Mouse (Mus musculus) CH12.LX (cell line): Measurements from ENCODE around the gene C5ar1.
"Not testable (repeated sequence)": the region's sequence is repeated elsewhere in the genome, so short reads cannot be mapped to it uniquely, and the experiment has no call there.

ENCODE experiments used
- CHD2 ChIP-seq: IDR thresholded peaks from 2 replicates; pipeline ENCODE4 v1.6.1; 2011; ENCODE audit warnings: low read length, improper control_type of control experiment
- CTCF ChIP-seq, 2 experiments: IDR thresholded peaks in 1 of 2; conservative IDR thresholded peaks in 1 of 2; 2 replicates each; pipeline ENCODE4 v1.5.1; 2011 to 2012; ENCODE audit warnings: low read depth in 2 of 2, low read length in 2 of 2, improper control_type of control experiment in 1 of 2, inconsistent platforms in 1 of 2, mild to moderate bottlenecking in 1 of 2, moderate library complexity in 1 of 2
- KAT2A ChIP-seq: IDR thresholded peaks from 2 replicates; pipeline ENCODE4 v1.6.1; 2012; ENCODE audit warnings: low read length, improper control_type of control experiment, inconsistent platforms; ENCODE audit not compliant: insufficient replicate concordance
- MAX ChIP-seq: IDR thresholded peaks from 2 replicates; pipeline ENCODE4 v1.6.1; 2011; ENCODE audit warnings: low read length, improper control_type of control experiment
- NELFE ChIP-seq: IDR thresholded peaks from 2 replicates; pipeline ENCODE4 v1.6.1; 2011; ENCODE audit warnings: low read depth, low read length, improper control_type of control experiment
- POLR2A ChIP-seq: IDR thresholded peaks from 2 replicates; pipeline ENCODE4 v1.6.1; 2011; ENCODE audit warnings: low read depth, mild to moderate bottlenecking, improper control_type of control experiment, low read length
- POLR2AphosphoS2 ChIP-seq: IDR thresholded peaks from 2 replicates; pipeline ENCODE4 v1.6.1; 2011; ENCODE audit warnings: low read depth, low read length, improper control_type of control experiment
- SIN3A ChIP-seq: IDR thresholded peaks from 2 replicates; pipeline ENCODE4 v1.6.1; 2012; ENCODE audit warnings: low read length, improper control_type of control experiment, inconsistent platforms
- TBP ChIP-seq: conservative IDR thresholded peaks from 2 replicates; pipeline ENCODE4 v1.6.1; 2011; ENCODE audit warnings: low read depth, low read length, improper control_type of control experiment
- UBTF ChIP-seq: IDR thresholded peaks from 2 replicates; pipeline ENCODE4 v1.6.1; 2012; ENCODE audit warnings: low read depth, mild to moderate bottlenecking, inconsistent platforms, low read length, improper control_type of control experiment, moderate library complexity
- USF1 ChIP-seq: IDR thresholded peaks from 2 replicates; pipeline ENCODE4 v1.6.1; 2014; ENCODE audit warnings: low read depth, mild to moderate bottlenecking, inconsistent platforms, low read length, improper control_type of control experiment
- ZNF384 ChIP-seq: IDR thresholded peaks from 2 replicates; pipeline ENCODE4 v1.6.1; 2012; ENCODE audit warnings: low read depth, low read length, improper control_type of control experiment, inconsistent platforms

GRCm38 (mm10) chr7:16266593-16266992, 7.3 kb upstream of the C5ar1 start:
- TF ChIP-seq CTCF (conservative IDR thresholded peaks at IDR 0.05 in 1 of 2, IDR thresholded peaks at IDR 0.05 in 1 of 2; ENCODE audit: low read depth in 2 of 2, low read length in 2 of 2); ZNF384; NELFE; TBP; MAX; POLR2A; POLR2AphosphoS2; UBTF; KAT2A; CHD2; USF1; SIN3A: not testable (repeated sequence)
